In the genomic region with DNA sequence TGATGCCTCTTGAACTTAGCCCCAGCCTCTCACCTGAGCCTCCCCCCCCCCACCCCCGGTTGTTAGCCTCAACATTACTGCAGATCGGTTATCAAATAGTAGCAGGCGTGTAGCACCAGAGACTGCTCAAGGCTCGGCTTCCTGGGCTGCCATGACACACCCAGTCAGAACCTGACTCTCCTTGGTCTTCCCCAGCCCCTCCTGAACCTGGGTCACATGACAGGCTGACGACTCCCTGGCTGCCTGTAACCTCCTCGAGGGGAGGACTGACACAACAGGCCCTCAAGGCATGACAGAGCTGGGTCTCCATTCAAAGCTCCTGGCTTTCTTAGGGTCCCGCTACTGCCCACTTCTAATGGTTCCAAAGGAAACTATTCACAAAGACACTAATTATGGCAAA, we compare ENCODE assay signal across 23 mouse cellular contexts. TPM values are rescaled to one million over a fixed set of nuclear protein-coding genes. Genes with fewer than 3 reads are reported as not detected.
A peak's percentile ranks its signal among the peaks of the same experiment; 100 is the strongest.
DNase-seq lines count a peak whose midpoint lies in the region; ATAC-seq and TF ChIP-seq lines count a peak whose summit lies in the region.
"Had no signal": no experiment of that assay in that cellular context is flagged by ENCODE, and none has a peak within 500 bp of the region (broad histone marks: within the 10 kb centered on the region; RNA-seq: fewer than 3 reads in every experiment).

No protein-coding gene starts in this region.

- no peak for TF ChIP-seq POLR2A in embryonic fibroblast, embryonic 13.5 days (IDR thresholded peaks at IDR 0.05; ENCODE audit: low read depth, low read length)

- H3K27ac ChIP-seq in liver, postnatal 0 days (ENCODE audit: low read depth): no peak overlapping the region
- H3K27ac ChIP-seq in embryonic fibroblast, embryonic 13.5 days (ENCODE audit: insufficient read depth, low read length): 0 out of 2 replicates have a peak overlapping the region, but pooled peaks have one; percentile 4
- peak overlapping the region; percentile 2 for H3K27ac ChIP-seq in liver, embryonic 13.5 days
- H3K27ac ChIP-seq: embryonic facial prominence, embryonic 12.5 days; forebrain, embryonic 12.5 days; hindbrain, embryonic 10.5 days; hindbrain, embryonic 14.5 days had no signal

- 47% methylated on average over 7 of the region's 7 CpGs for WGBS in liver, postnatal 0 days (ENCODE audit: insufficient replicate concordance)
- WGBS in liver, embryonic 13.5 days (ENCODE audit: insufficient replicate concordance): 26% methylated on average over 7 of the region's 7 CpGs

- peak; percentile 33 for DNase-seq in liver
- DNase-seq in liver, postnatal 0 days: no peak
- no peak for DNase-seq in liver, embryonic 13.5 days
- no peak for DNase-seq in testis, postnatal 14 days (ENCODE audit: low spot score)
- no peak for DNase-seq in heart, postnatal 4 days
- no peak for DNase-seq in urinary bladder, adult 18-20 months (ENCODE audit: low spot score in 2 of 2)
- DNase-seq: adrenal gland, adult 8-10 months; adrenal gland, postnatal 36 days; cerebellum, adult 8-10 months; cerebellum, postnatal 14 days; gastrocnemius, postnatal 14 days; heart, postnatal 10 days had no signal

- no peak for TF ChIP-seq EP300 in liver, postnatal 0 days (IDR thresholded peaks at IDR 0.05; ENCODE audit: low read depth)

- no peak overlapping the region for H3K4me2 ChIP-seq in liver, postnatal 0 days (ENCODE audit: low read depth, low read length)
- no peak overlapping the region for H3K4me2 ChIP-seq in liver, embryonic 13.5 days
- H3K4me2 ChIP-seq: embryonic facial prominence, embryonic 12.5 days; forebrain, embryonic 12.5 days; hindbrain, embryonic 14.5 days had no signal

- no peak overlapping the region for H3K9ac ChIP-seq in liver, postnatal 0 days (replicated peaks)
- no peak overlapping the region for H3K9ac ChIP-seq in liver, embryonic 13.5 days
- H3K9ac ChIP-seq: embryonic facial prominence, embryonic 12.5 days; forebrain, embryonic 12.5 days; hindbrain, embryonic 14.5 days had no signal

- H3K36me3 ChIP-seq in liver, postnatal 0 days (replicated peaks; ENCODE audit: insufficient read depth, low read length): peaks cover 24% of the 10 kb centered on the region
- H3K36me3 ChIP-seq in liver, embryonic 13.5 days: peaks cover 78% of the 10 kb centered on the region

- ATAC-seq in liver, postnatal 0 days: no peak
- peak; percentile 79 for ATAC-seq in liver, embryonic 13.5 days (ENCODE audit: low read depth)
- peak; percentile 39 for ATAC-seq in megakaryocyte-erythroid progenitor cell, adult 5-6 weeks (replicated peaks; ENCODE audit: low FRiP score, low TSS enrichment, poor library complexity, severe bottlenecking)
- ATAC-seq: forebrain, embryonic 16.5 days had no signal

- no peaks in the 10 kb centered on the region for H3K9me3 ChIP-seq in liver, postnatal 0 days (ENCODE audit: low read length)
- no peaks in the 10 kb centered on the region for H3K9me3 ChIP-seq in liver, embryonic 13.5 days (replicated peaks)
- H3K9me3 ChIP-seq: embryonic facial prominence, embryonic 12.5 days; forebrain, embryonic 12.5 days; hindbrain, embryonic 10.5 days had no signal

- TF ChIP-seq CTCF in liver, postnatal 0 days (IDR thresholded peaks at IDR 0.05; ENCODE audit: low read depth): no peak
- TF ChIP-seq CTCF in embryonic fibroblast, embryonic 13.5 days (IDR thresholded peaks at IDR 0.05; ENCODE audit: borderline replicate concordance, insufficient read depth, low read length): no peak

- H3K27me3 ChIP-seq in liver, postnatal 0 days (ENCODE audit: insufficient read depth, low read length): no peaks in the 10 kb centered on the region
- no peaks in the 10 kb centered on the region for H3K27me3 ChIP-seq in liver, embryonic 13.5 days
- H3K27me3 ChIP-seq: embryonic facial prominence, embryonic 12.5 days; forebrain, embryonic 12.5 days; Patski had no signal

- no peaks in the 10 kb centered on the region for H3K4me1 ChIP-seq in liver, postnatal 0 days (ENCODE audit: insufficient read depth)
- H3K4me1 ChIP-seq in embryonic fibroblast, embryonic 13.5 days (ENCODE audit: control insufficient read depth, insufficient read depth, low read length): peaks cover 14% of the 10 kb centered on the region
- peaks cover 17% of the 10 kb centered on the region for H3K4me1 ChIP-seq in liver, embryonic 13.5 days (replicated peaks)
- H3K4me1 ChIP-seq: embryonic facial prominence, embryonic 12.5 days; forebrain, embryonic 12.5 days; hindbrain, embryonic 10.5 days had no signal

- H3K4me3 ChIP-seq in liver, postnatal 0 days (ENCODE audit: low read depth, low read length): no peak overlapping the region
- no peak overlapping the region for H3K4me3 ChIP-seq in embryonic fibroblast, embryonic 13.5 days (ENCODE audit: insufficient read depth, low read length)
- no peak overlapping the region for H3K4me3 ChIP-seq in liver, embryonic 13.5 days (replicated peaks)
- H3K4me3 ChIP-seq: embryonic facial prominence, embryonic 12.5 days; forebrain, embryonic 12.5 days; hindbrain, embryonic 10.5 days had no signal

RNA-seq across cellular contexts. Expression of a gene that starts 14.8 kb away (rescaled TPM):
- 0.15 and 0.19 TPM in 2 replicates for polyA plus RNA-seq in liver, postnatal 0 days (2015; fragmentation: Nextera tagmentation; extraction: Ambion mirVana)
- not detected in 2 replicates for polyA plus RNA-seq in embryonic fibroblast, embryonic 13.5 days (2011; ENCODE audit: insufficient read length, low read depth, missing spikeins)
- 0.10 and 0.12 TPM in 2 replicates for polyA plus RNA-seq in liver, embryonic 13.5 days (2015; fragmentation: Nextera tagmentation; extraction: Ambion mirVana)
- not detected in 2 replicates for total RNA-seq in megakaryocyte-erythroid progenitor cell, adult 5-6 weeks (2014; fragmentation: Nextera tagmentation)
- total RNA-seq in megakaryocyte-erythroid progenitor cell, adult 5-6 weeks (2017): not detected in 2 replicates
- not detected for total RNA-seq in heart, postnatal 4 days (2021)
- total RNA-seq: adrenal gland, postnatal 36 days; gastrocnemius, postnatal 14 days; heart, postnatal 10 days had no signal
- polyA plus RNA-seq: cortical plate, adult 2 months; frontal cortex, adult 2 months; gonadal fat pad, adult 2 months had no signal

RNA-seq across cellular contexts. Expression of a gene that starts 22.7 kb away (rescaled TPM):
- 120 and 130 TPM in 2 replicates for polyA plus RNA-seq in liver, postnatal 0 days (2015; fragmentation: Nextera tagmentation; extraction: Ambion mirVana)
- polyA plus RNA-seq in embryonic fibroblast, embryonic 13.5 days (2011; ENCODE audit: insufficient read length, low read depth, missing spikeins): 131 and 133 TPM in 2 replicates
- polyA plus RNA-seq in liver, embryonic 13.5 days (2015; fragmentation: Nextera tagmentation; extraction: Ambion mirVana): 179 and 182 TPM in 2 replicates
- 234 and 280 TPM in 2 replicates for total RNA-seq in megakaryocyte-erythroid progenitor cell, adult 5-6 weeks (2014; fragmentation: Nextera tagmentation)
- total RNA-seq in megakaryocyte-erythroid progenitor cell, adult 5-6 weeks (2017): 50.6 and 110 TPM in 2 replicates
- total RNA-seq in heart, postnatal 4 days (2021): 10 to 100 TPM; 86.4 to 95.7 TPM

RNA-seq across cellular contexts. Expression of a gene that starts 30.2 kb away (rescaled TPM):
- 6.6 and 7.5 TPM in 2 replicates for polyA plus RNA-seq in liver, postnatal 0 days (2015; fragmentation: Nextera tagmentation; extraction: Ambion mirVana)
- 35.2 and 46.7 TPM in 2 replicates for polyA plus RNA-seq in embryonic fibroblast, embryonic 13.5 days (2011; ENCODE audit: insufficient read length, low read depth, missing spikeins)
- 5.5 and 5.7 TPM in 2 replicates for polyA plus RNA-seq in liver, embryonic 13.5 days (2015; fragmentation: Nextera tagmentation; extraction: Ambion mirVana)
- 9.0 and 9.9 TPM in 2 replicates for total RNA-seq in megakaryocyte-erythroid progenitor cell, adult 5-6 weeks (2014; fragmentation: Nextera tagmentation)
- total RNA-seq in megakaryocyte-erythroid progenitor cell, adult 5-6 weeks (2017): 4.4 and 10.3 TPM in 2 replicates
- total RNA-seq in heart, postnatal 4 days (2021): 10 to 100 TPM; 11.0 to 11.5 TPM
